Mouse (Mus musculus) lung, postnatal 4 days (tissue): Measurements from ENCODE around the gene Daam1.
A peak's percentile ranks its signal among the peaks of the same experiment; 100 is the strongest.

Source experiments
- DNase-seq, 2 experiments: peaks; one replicate each; pipeline ENCODE4 v3.0.0; 2021

Daam1 gene

DNA sequence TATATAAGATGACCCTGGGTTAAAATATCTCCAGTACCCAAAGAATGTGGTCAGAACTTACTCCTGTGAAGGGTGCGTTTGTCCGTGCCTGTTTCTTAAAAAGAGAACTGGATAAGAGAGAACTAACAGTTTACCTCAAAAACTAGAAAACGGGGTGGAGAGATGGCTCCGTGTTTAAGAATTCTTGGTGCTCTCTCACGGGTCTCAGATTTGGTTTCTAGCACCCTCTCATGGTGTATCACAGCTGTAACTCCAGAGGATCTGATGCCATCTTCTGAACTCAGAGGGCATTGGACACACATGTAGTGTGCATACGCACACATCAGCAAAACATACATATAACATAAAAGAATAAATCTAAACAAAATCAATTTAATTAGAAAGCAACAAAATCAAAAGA is 181.2 kb downstream of the Daam1 start:
- DNase-seq = no peak

DNA sequence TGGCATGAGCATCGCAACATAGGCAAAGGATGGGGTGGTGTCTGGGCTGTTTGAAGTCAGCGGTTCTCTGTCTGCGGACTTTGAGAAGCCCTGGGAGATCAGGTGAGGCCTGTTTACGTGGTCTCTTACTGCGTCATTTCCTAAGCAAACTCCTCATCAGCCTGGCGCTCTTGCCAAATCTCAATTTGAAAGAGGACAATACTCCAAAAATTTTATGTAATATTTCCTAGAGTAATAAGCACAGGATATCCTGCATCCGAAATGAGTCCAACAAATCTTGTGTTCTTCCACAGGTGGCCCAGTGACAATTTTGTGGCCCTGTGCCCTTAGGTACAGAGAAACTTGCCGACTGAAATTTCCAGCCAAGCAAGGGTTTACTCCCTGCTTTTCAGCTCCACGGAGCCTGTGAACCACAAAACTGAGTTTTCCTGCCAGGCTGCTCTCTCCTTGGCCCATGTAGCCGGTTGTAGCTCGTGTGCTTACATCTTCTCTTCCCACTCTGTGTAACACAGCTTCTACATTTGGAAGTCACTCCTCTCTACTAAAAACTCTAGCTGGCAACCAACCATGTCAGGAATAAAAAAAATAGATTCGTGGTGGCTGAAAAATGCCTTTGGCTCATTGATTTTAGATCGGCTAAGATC is 183.0 kb downstream of the Daam1 start:
- DNase-seq = peak in 1 of 2 experiments; percentile 13

- peak in 1 of 2 experiments; percentile 27 for DNase-seq
Observed at GRCm38 (mm10) chr12:72014355-72014776, 183.5 kb downstream of the Daam1 start.

- DNase-seq = no peak
Observed at GRCm38 (mm10) chr12:72015296-72015695, 184.4 kb downstream of the Daam1 start.

DNA sequence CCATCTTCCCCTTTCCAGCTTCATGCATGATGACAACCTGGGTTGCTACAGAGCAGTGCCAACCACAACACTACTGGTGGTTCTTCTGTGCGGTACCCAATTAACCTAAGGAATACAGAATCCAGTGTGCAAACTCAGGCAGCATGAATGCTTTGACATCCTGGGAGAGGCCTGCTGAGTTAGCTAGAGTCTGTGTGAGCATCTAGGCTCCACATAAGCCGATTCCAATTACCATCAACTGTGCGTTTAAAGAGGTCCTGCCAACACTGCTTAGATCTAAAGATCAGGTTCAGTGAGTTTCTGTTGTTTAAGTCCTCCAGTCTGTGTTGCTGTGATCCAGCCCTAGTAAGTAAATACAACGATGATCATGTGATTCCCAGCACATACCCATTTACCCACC is 189.4 kb downstream of the Daam1 start:
- no peak for DNase-seq

DNA sequence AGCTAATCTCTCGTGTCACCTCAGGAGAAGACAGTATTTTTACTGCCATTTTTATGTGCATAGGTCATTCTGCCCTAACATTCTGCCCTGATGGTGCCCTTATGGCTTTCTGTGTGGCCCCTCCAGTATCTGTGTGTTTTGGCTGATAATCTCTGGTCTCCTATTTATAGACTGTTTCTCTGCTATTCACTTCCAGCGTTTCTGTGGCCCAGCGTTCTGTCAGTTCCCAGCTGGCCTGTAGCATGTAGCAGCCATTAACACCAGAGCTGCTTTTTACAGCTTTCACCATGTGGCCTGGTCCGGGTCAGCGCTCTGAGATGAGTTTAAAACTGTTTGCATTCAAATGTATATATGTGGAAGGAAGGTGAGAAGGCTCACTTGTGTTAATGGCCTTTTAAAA is 190.7 kb downstream of the Daam1 start:
- peak in 1 of 2 experiments; percentile 54 for DNase-seq

GRCm38 (mm10) chr12:72022790-72023189 is 191.9 kb downstream of the Daam1 start:
- DNase-seq = no peak

DNA sequence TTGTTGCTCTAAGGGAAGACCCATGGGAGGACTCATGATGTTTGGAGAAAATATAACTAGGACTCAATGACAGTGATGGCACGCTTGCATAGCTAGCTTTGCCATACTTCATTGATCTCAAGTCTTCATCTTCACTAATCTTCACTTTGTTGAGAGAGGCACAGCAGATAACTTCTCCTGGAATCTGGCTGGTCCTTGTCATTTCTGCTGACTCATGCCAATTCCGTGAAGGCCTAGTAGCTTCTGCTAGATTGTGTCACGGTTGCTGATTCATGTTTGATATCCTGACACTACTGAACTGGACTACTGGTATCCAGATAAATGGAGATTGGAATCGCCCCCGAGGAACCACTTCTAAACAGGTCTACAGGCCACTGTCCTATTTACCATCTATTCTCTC is 192.7 kb downstream of the Daam1 start:
- no peak for DNase-seq

DNA sequence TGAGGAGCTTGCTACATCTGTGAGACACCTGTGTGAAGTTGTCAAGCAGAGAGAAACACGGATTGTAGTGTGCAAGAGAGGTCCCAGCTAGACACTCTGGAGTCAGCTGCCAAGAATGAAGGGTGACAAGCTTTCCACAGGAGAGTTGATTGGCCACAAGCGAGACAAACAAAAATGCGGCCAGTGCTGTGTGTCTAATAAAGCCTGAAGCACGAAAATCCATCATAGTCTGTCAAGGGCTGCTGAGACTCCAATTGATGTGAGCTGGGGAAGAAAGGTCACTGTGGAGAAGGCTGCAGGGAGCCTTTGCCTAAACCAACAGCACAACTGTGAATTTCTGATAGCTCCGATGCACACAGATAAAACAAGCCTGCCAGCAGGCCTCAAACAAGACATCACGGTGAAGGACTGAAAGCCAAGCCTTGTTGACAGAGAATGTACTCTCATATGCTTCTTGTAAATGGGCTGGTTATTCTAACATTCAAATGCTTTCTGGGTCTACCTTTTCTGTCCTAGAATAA is 194.5 kb downstream of the Daam1 start:
- DNase-seq = no peak

GRCm38 (mm10) chr12:72031171-72031570 is 200.3 kb downstream of the Daam1 start:
- DNase-seq = no peak

- DNase-seq = peak in 1 of 2 experiments; percentile 59
Observed at GRCm38 (mm10) chr12:72031794-72032193, 200.9 kb downstream of the Daam1 start.

DNA sequence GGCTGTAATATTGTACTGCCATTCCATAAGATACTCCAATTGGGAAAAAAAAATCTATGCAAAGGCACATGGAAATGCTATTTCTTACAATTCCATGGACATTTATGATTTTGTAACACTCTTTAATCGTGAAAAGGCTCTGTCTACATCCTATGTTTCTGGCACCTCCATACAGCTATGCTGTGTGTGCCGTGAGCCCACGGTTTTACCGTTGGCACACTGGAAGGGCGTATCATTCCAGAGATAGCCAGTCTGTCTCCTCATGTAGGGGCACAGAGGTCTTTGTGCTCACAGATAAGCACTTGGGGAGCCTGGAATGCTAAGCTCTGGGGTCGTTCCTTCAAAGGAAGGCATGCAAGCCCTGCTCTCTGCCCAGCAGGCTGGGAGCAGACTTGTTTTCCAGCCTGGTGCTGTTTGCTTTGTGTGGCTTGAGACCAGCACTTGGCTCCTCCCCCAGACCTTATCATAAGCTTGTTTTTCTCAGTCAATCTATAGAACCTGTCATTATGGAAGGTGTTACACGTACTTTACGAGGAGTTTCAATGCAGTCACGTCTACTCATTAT is 205.3 kb downstream of the Daam1 start:
- DNase-seq = no peak

DNA sequence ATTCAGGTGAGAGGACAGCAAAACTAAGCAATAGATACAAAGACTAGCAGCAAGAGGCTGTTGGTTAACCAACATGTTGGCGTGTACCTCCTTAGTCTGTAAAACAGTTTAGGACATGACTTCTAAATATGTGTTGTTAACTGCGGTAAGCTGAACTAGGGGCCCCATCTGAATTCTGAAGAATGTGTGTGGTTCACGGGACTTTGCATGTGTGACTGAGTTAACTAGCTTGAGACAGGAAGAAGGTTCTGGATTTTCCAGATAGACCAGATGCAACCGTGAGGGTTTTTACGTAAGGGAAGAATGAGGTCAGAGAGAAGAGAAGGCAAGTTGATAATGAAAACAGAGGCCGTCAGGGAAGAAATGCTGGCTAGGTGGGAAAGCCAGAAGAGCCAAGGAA is 206.2 kb downstream of the Daam1 start:
- no peak for DNase-seq

DNA sequence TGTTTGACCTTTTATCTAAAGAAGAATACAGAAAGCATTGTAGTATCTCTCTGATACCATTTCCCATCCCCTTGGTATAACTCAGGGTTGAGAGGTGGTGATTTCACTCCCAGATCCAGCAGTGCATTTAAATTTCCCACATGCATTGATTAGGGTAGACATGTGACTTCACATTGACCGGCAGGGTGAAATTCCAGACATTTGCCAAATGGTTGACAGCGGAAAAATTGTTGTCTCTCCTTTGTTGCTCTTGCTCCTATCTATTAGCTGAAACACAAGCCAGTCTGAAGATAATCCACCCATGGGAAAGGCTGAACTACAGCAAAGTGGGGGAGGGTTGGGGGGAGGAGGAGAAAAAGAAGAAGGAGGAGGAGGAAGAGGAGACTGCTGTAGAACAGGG is 208.0 kb downstream of the Daam1 start:
- no peak for DNase-seq

DNA sequence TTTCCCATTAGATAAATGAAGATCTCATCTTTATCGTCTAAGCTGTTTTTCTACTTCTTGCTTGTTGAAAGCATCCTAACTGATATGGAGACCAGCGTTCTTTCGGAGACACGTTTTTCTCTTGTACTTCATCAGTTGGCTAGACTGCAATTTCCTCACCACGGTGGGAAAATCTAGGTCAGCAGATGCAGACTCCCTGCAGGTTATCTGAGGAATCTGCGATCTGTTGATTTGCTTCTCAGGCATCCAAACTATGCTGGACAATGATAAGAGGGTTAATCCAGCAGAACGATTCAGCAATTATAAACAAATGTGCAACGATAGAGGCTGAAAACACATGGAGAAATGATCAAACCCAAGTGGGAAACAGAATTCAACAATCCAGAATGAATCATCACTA is 208.6 kb downstream of the Daam1 start:
- DNase-seq = no peak

- DNase-seq = no peak
Observed at GRCm38 (mm10) chr12:72041238-72041637, 210.4 kb downstream of the Daam1 start.
